Mouse (Mus musculus) urinary bladder, adult 18-20 months (tissue): Measurements from ENCODE around the gene Zfp672.
"Not testable (repeated sequence)": the region's sequence is repeated elsewhere in the genome, so short reads cannot be mapped to it uniquely, and the experiment has no call there.

ENCODE experiments used
- DNase-seq, 2 experiments: peaks; one replicate each; pipeline ENCODE4 v3.0.0; 2022; ENCODE audit warnings: low spot score in 2 of 2, mixed read lengths in 2 of 2

The Zfp672 gene

GRCm38 (mm10) chr11:58324614-58325229 lies 5.4 kb downstream of the Zfp672 start:
- DNase-seq = no peak

GRCm38 (mm10) chr11:58323570-58324340 lies 6.4 kb downstream of the Zfp672 start:
- no peak for DNase-seq

GRCm38 (mm10) chr11:58322824-58323569 lies 7.1 kb downstream of the Zfp672 start:
- peak; percentile 95 for DNase-seq

GRCm38 (mm10) chr11:58316768-58317390 lies 13.3 kb downstream of the Zfp672 start:
- no peak for DNase-seq

GRCm38 (mm10) chr11:58316344-58316743 lies 13.8 kb downstream of the Zfp672 start:
- no peak for DNase-seq

GRCm38 (mm10) chr11:58315536-58316168 lies 14.5 kb downstream of the Zfp672 start:
- DNase-seq = no peak

GRCm38 (mm10) chr11:58314069-58314468 lies 16.1 kb downstream of the Zfp672 start:
- no peak for DNase-seq

GRCm38 (mm10) chr11:58308661-58309060 lies 21.5 kb downstream of the Zfp672 start:
- no peak for DNase-seq

GRCm38 (mm10) chr11:58307411-58308080 lies 22.6 kb downstream of the Zfp672 start:
- peak; percentile 81 to 83 for DNase-seq

- DNase-seq = peak; percentile 84 to 92
These were observed 23.3 kb downstream of the Zfp672 start, which contains the start of gene Zfp692 for GRCm38 (mm10) chr11:58306860-58307308. Zfp692 (plus strand) TSS chr11:58307069.

GRCm38 (mm10) chr11:58305299-58305698 lies 24.8 kb downstream of the Zfp672 start:
- not testable (repeated sequence) for DNase-seq

GRCm38 (mm10) chr11:58303594-58303993 lies 26.5 kb downstream of the Zfp672 start:
- DNase-seq = no peak

GRCm38 (mm10) chr11:58302774-58303445 lies 27.2 kb downstream of the Zfp672 start:
- DNase-seq = no peak

- DNase-seq = peak; percentile 96 to 99
These were observed 28.0 kb downstream of the Zfp672 start for GRCm38 (mm10) chr11:58301837-58302754.

- peak; percentile 46 for DNase-seq
These were observed 29.1 kb downstream of the Zfp672 start for GRCm38 (mm10) chr11:58301057-58301456.

GRCm38 (mm10) chr11:58297396-58297795 lies 32.7 kb downstream of the Zfp672 start:
- no peak for DNase-seq

GRCm38 (mm10) chr11:58292791-58293190 lies 37.3 kb downstream of the Zfp672 start:
- DNase-seq = no peak

GRCm38 (mm10) chr11:58290812-58291211 lies 39.3 kb downstream of the Zfp672 start:
- no peak for DNase-seq
